Mouse (Mus musculus): ENCODE data around the gene Svbp.

- TF ChIP-seq CTCF (IDR thresholded peaks at IDR 0.05; ENCODE audit: extremely low read depth, insufficient read depth, insufficient read length, insufficient replicate concordance) (no peak), POLR2A (IDR thresholded peaks at IDR 0.05; ENCODE audit: low read depth, low read length) (no peak)
These were observed 5.2 kb upstream of the Svbp start, which contains the start of gene Ermap for GRCm38 (mm10) chr4:119189864-119190263.
